Mouse (Mus musculus): ENCODE results near the gene Elp6.

DNA sequence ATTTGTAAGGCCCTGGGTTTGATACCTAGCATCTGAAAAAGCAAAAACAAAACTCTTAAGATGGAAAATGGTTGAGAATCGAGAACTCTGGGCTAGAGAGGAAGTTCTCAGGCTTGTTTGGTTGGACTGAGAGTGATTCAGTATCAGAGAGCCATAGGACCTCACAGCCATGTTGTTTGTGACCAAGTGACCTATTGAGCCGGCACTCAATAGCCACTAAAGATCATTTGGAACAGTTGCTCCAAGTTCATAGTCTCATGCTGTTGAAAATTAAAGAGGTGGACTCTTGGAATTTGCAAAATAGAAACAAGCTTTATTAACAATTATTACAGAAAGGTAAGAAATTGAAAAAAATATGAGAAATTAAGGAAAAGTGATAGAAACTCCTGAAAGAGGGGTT is 46.4 kb downstream of the Elp6 start:
- TF ChIP-seq CTCF (conservative IDR thresholded peaks at IDR 0.05; ENCODE audit: low read length) (no peak), NANOG (IDR thresholded peaks at IDR 0.05; ENCODE audit: borderline replicate concordance, low read length) (no peak), POU5F1 (IDR thresholded peaks at IDR 0.05; ENCODE audit: borderline replicate concordance, low read length) (no peak)
